Mouse (Mus musculus): ENCODE results near the gene Cacna2d2. TPM values are rescaled to one million over a fixed set of nuclear protein-coding genes. Genes with fewer than 3 reads are reported as not detected.
A peak's percentile ranks its signal among the peaks of the same experiment; 100 is the strongest.

Cacna2d2 gene
- polyA plus RNA-seq, 1 experiment, result 0.72 TPM

DNA sequence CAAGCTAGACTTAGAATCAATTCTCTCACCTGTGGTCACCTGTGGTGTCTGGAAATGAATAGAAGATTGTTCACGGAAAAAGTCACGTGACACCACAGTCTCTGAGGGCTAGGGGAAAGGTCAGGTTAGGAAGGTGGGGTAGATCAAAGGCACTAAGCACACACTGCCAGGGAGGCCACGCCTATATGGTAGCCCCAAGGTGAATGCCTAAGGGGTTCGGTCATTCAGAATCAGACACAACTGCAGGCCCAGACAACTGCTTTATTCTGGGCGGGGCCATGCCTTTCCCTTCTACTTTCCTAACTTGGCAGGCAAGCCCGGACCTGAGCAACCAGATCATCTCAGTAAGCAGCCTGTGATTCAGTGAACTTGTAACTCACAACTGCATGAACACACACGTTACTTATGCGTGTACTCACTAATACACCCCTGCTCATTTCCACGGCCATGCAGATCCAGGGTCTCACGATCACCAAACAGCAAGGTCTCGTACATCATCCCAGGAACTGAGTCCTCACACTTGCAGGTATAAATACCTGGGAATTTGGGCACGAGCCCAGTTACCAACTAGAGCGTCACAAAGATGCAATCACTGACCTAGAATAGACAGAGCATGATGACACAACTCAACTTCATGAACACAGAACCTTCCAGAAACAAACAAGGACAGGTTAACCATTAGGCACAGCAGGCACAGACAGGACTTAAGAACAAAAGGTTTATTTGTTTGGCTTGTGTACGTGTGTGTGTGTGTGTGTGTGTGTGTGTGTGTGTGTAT lies 176.4 kb downstream of the Cacna2d2 start:
- WGBS, result 64% methylated on average over 14 of the region's 14 CpGs

DNA sequence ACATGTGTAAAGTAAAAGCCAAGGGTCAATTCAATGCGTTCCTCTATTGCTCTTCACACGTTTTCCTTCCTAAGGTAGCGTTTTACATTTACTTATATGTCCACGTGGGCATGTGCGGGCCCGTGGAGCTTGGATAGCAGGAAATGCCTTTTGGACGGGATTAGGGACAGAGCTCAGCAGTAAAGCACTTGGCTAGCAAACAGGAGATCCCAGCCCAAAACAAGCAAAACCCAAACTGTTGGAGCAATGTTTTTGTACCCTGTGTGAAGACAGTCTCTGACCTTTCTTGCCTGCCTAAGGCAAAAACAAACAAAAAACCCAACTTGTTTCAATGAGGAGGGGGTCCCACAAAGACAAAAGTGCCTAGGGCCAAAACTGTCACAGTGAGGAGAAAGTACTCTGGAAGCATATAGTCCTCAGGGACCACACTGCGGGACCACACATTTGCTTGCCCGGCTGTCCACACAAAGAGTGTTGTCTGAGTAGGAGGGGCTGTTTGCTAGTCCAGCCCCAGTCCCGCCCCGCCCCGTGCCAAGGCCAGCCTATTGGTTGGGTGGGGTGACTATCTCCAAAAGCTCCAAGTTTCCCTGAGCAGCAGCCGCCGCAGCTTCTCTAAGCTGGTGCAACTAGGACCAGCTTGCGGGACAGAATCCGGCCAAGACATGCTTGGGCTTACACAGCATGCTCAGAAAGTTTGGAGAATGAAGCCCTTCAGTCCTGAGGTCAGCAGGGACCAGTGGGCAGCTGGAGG lies 177.1 kb downstream of the Cacna2d2 start, which contains the start of gene Hyal1:
TSS of gene Hyal1 (plus strand) at position 571 of the 751 bp plus-strand sequence.
- no peak for TF ChIP-seq CTCF (IDR thresholded peaks at IDR 0.05; ENCODE audit: insufficient read depth, low read length)
- TF ChIP-seq POLR2A (IDR thresholded peaks at IDR 0.05; ENCODE audit: borderline replicate concordance, extremely low read depth, low read depth, low read length), result peak; percentile 89; the same call in 1 of the 2 replicates
- DNase-seq, result peak; percentile 71
- Histone ChIP-seq H3K4me3 (replicated peaks; ENCODE audit: extremely low read depth, low read depth, low read length) (peak within 1 kb of the TSS; percentile 63), H3K4me1 (ENCODE audit: control insufficient read depth, insufficient read depth, low read length) (peaks cover 16% of the 10 kb centered on the region)
- WGBS, result 11% methylated on average over 16 of the region's 16 CpGs

More for the DNA sequence above, 176.4 kb downstream of the Cacna2d2 start:
- no peak overlapping the region for H3K4me3 ChIP-seq (replicated peaks; ENCODE audit: extremely low read depth, low read depth, low read length)
- peaks cover 17% of the 10 kb centered on the region for H3K4me1 ChIP-seq (ENCODE audit: control insufficient read depth, insufficient read depth, low read length)
- DNase-seq, result no peak
- no peak for TF ChIP-seq CTCF (IDR thresholded peaks at IDR 0.05; ENCODE audit: insufficient read depth, low read length)

DNA sequence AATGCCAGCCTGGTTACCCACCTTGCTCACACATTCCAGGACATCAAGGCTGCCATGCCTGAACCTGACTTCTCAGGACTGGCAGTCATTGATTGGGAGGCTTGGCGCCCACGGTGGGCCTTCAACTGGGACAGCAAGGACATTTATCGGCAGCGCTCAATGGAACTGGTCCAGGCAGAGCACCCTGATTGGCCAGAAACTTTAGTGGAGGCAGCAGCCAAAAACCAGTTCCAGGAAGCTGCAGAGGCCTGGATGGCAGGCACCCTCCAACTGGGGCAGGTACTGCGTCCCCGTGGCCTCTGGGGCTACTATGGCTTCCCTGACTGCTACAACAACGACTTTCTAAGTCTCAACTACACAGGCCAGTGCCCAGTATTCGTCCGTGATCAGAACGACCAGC lies 178.5 kb downstream of the Cacna2d2 start:
- H3K4me3 ChIP-seq (replicated peaks; ENCODE audit: extremely low read depth, low read depth, low read length), result no peak overlapping the region
- 91% methylated on average over 10 of the region's 10 CpGs for WGBS
- no peak for DNase-seq
- peaks cover 15% of the 10 kb centered on the region; the same call in 1 of the 2 replicates for H3K4me1 ChIP-seq (ENCODE audit: control insufficient read depth, insufficient read depth, low read length)
- TF ChIP-seq POLR2A (IDR thresholded peaks at IDR 0.05; ENCODE audit: borderline replicate concordance, extremely low read depth, low read depth, low read length) (no peak), CTCF (IDR thresholded peaks at IDR 0.05; ENCODE audit: insufficient read depth, low read length) (no peak)

DNA sequence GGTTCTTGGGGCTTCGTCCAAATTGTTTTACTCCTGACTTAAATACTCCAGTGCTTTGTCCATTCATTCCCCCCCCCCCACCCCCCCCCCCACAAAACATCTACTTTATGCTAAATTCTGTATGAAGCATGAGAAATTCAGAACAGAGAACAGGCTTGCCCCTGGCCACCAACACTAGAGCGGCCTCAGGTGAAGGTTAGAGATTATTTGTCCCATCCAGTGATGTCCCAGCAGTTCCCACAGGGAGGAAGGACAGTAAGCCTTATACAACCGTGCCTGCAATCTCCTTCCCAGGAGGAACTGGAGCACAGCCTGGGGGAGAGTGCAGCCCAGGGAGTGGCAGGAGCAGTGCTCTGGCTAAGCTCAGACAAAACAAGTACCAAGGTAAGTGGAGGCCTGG lies 179.2 kb downstream of the Cacna2d2 start, which contains the start of gene Naa80:
TSS of gene Naa80 (plus strand) at position 301 of the 400 bp plus-strand sequence.
- Histone ChIP-seq H3K4me1 (ENCODE audit: control insufficient read depth, insufficient read depth, low read length) (peaks cover 15% of the 10 kb centered on the region; the same call in 1 of the 2 replicates), H3K4me3 (replicated peaks; ENCODE audit: extremely low read depth, low read depth, low read length) (no peak within 1 kb of the TSS)
- 77% methylated on average over 3 of the region's 3 CpGs for WGBS
- no peak for DNase-seq
- TF ChIP-seq POLR2A (IDR thresholded peaks at IDR 0.05; ENCODE audit: borderline replicate concordance, extremely low read depth, low read depth, low read length), result no peak
- no peak for TF ChIP-seq CTCF (IDR thresholded peaks at IDR 0.05; ENCODE audit: insufficient read depth, low read length)

Other genes starting within 250 kb of the Cacna2d2 start
- gene Dock3, start 167.7 kb upstream of the Cacna2d2 start, polyA plus RNA-seq (2012; rRNA removed), result 0.09 and 0.18 TPM in 2 replicates
- 29.3 and 41.1 TPM in 2 replicates for gene Mapkapk3, start 109.7 kb upstream of the Cacna2d2 start, polyA plus RNA-seq (2012; rRNA removed)
- gene Cish, start 103.6 kb upstream of the Cacna2d2 start, polyA plus RNA-seq (2012; rRNA removed), result 61.1 and 72.2 TPM in 2 replicates
- gene Hemk1, start 61.3 kb upstream of the Cacna2d2 start, polyA plus RNA-seq (2012; rRNA removed), result 16.9 and 21.0 TPM in 2 replicates
- gene 6430571L13Rik, start 59.0 kb upstream of the Cacna2d2 start, polyA plus RNA-seq (2012; rRNA removed), result 0.34 and 1.1 TPM in 2 replicates
- gene Tmem115, start 134.3 kb downstream of the Cacna2d2 start, polyA plus RNA-seq (2012; rRNA removed), result 57.6 and 59.4 TPM in 2 replicates
- gene Cyb561d2, start 142.6 kb downstream of the Cacna2d2 start, polyA plus RNA-seq (2012; rRNA removed), result 35.6 and 37.1 TPM in 2 replicates
- gene Nprl2, start 142.6 kb downstream of the Cacna2d2 start, polyA plus RNA-seq (2012; rRNA removed), result 24.8 and 31.3 TPM in 2 replicates
- 12.8 and 13.2 TPM in 2 replicates for gene Zmynd10, start 147.7 kb downstream of the Cacna2d2 start, polyA plus RNA-seq (2012; rRNA removed)
- 43.7 and 45.5 TPM in 2 replicates for gene Rassf1, start 151.9 kb downstream of the Cacna2d2 start, polyA plus RNA-seq (2012; rRNA removed)
- 46.0 and 46.7 TPM in 2 replicates for gene Tusc2, start 163.6 kb downstream of the Cacna2d2 start, polyA plus RNA-seq (2012; rRNA removed)
- 235 and 342 TPM in 2 replicates for gene Hyal2, start 168.3 kb downstream of the Cacna2d2 start, polyA plus RNA-seq (2012; rRNA removed)
- 19.6 and 26.5 TPM in 2 replicates for gene Hyal1, start 177.3 kb downstream of the Cacna2d2 start, polyA plus RNA-seq (2012; rRNA removed)
- 87.8 and 91.9 TPM in 2 replicates for gene Naa80, start 179.3 kb downstream of the Cacna2d2 start, polyA plus RNA-seq (2012; rRNA removed)
- 1.7 and 1.8 TPM in 2 replicates for gene Hyal3, start 181.2 kb downstream of the Cacna2d2 start, polyA plus RNA-seq (2012; rRNA removed)
- gene Ifrd2, start 188.0 kb downstream of the Cacna2d2 start, polyA plus RNA-seq (2012; rRNA removed), result 41.5 and 41.8 TPM in 2 replicates
- gene Sema3b, start 209.6 kb downstream of the Cacna2d2 start, polyA plus RNA-seq (2012; rRNA removed), result 81.0 and 95.6 TPM in 2 replicates
- gene Gnai2, start 235.8 kb downstream of the Cacna2d2 start, polyA plus RNA-seq (2012; rRNA removed), result 844 and 991 TPM in 2 replicates